Mouse (Mus musculus): Measurements from ENCODE around the gene Nop56.
A peak's percentile ranks its signal among the peaks of the same experiment; 100 is the strongest.

Gene Nop56

GRCm38 (mm10) chr2:130274149-130274861, at the start of gene Nop56:
Gene Nop56, plus strand, starts transcription at chr2:130274430.
- ATAC-seq (ENCODE audit: low TSS enrichment), result peak; percentile 95

- ATAC-seq (ENCODE audit: low TSS enrichment), result peak; percentile 70; the same call in 1 of the 2 replicates
Observed at GRCm38 (mm10) chr2:130246912-130247311, 27.3 kb upstream of the Nop56 start.

- ATAC-seq (ENCODE audit: low TSS enrichment), result no peak
Observed at GRCm38 (mm10) chr2:130248226-130248625, 26.0 kb upstream of the Nop56 start.

- peak; percentile 62 for ATAC-seq (ENCODE audit: low TSS enrichment)
Observed at GRCm38 (mm10) chr2:130256762-130257161, 17.5 kb upstream of the Nop56 start.

GRCm38 (mm10) chr2:130260822-130261221, 13.4 kb upstream of the Nop56 start:
- ATAC-seq (ENCODE audit: low TSS enrichment), result no peak

- ATAC-seq (ENCODE audit: low TSS enrichment), result no peak
Observed at GRCm38 (mm10) chr2:130261914-130262313, 12.3 kb upstream of the Nop56 start.

- no peak for ATAC-seq (ENCODE audit: low TSS enrichment)
Observed at GRCm38 (mm10) chr2:130262398-130262797, 11.8 kb upstream of the Nop56 start.

GRCm38 (mm10) chr2:130265520-130265919, 8.7 kb upstream of the Nop56 start:
- no peak for ATAC-seq (ENCODE audit: low TSS enrichment)

- no peak for ATAC-seq (ENCODE audit: low TSS enrichment)
Observed at GRCm38 (mm10) chr2:130268074-130268473, 6.2 kb upstream of the Nop56 start.

- peak; percentile 32 for ATAC-seq (ENCODE audit: low TSS enrichment)
Observed at GRCm38 (mm10) chr2:130273732-130274131, 498 bp upstream of the Nop56 start.

- no peak; the same call in 1 of the 2 replicates for ATAC-seq (ENCODE audit: low TSS enrichment)
Observed at GRCm38 (mm10) chr2:130274862-130275261, 632 bp downstream of the Nop56 start.

- no peak for ATAC-seq (ENCODE audit: low TSS enrichment)
Observed at GRCm38 (mm10) chr2:130275649-130276048, 1.4 kb downstream of the Nop56 start.

- ATAC-seq (ENCODE audit: low TSS enrichment), result no peak
Observed at GRCm38 (mm10) chr2:130279600-130280091, 5.4 kb downstream of the Nop56 start.

GRCm38 (mm10) chr2:130280224-130280623, 6.0 kb downstream of the Nop56 start:
- peak; percentile 15; the same call in 1 of the 2 replicates for ATAC-seq (ENCODE audit: low TSS enrichment)

- no peak for ATAC-seq (ENCODE audit: low TSS enrichment)
Observed at GRCm38 (mm10) chr2:130280818-130281217, 6.6 kb downstream of the Nop56 start.

- ATAC-seq (ENCODE audit: low TSS enrichment), result peak; percentile 91
Observed at GRCm38 (mm10) chr2:130283854-130284654, 9.8 kb downstream of the Nop56 start, which contains the start of gene Idh3b. Gene Idh3b, minus strand, starts transcription at chr2:130284547.

GRCm38 (mm10) chr2:130289086-130289485, 14.9 kb downstream of the Nop56 start:
- no peak for ATAC-seq (ENCODE audit: low TSS enrichment)

GRCm38 (mm10) chr2:130291434-130291833, 17.2 kb downstream of the Nop56 start:
- peak; percentile 82 for ATAC-seq (ENCODE audit: low TSS enrichment)

GRCm38 (mm10) chr2:130293009-130293408, 18.8 kb downstream of the Nop56 start:
- no peak for ATAC-seq (ENCODE audit: low TSS enrichment)

- 0 out of 2 replicates have a peak, but pooled peaks have one; percentile 8 for ATAC-seq (ENCODE audit: low TSS enrichment)
Observed at GRCm38 (mm10) chr2:130293486-130293885, 19.3 kb downstream of the Nop56 start.

GRCm38 (mm10) chr2:130294218-130294935, 20.1 kb downstream of the Nop56 start:
- no peak for ATAC-seq (ENCODE audit: low TSS enrichment)

- ATAC-seq (ENCODE audit: low TSS enrichment), result no peak
Observed at GRCm38 (mm10) chr2:130294936-130295277, 20.7 kb downstream of the Nop56 start, which contains the start of gene Ebf4. Gene Ebf4, plus strand, starts transcription at chr2:130295169.

Data from frontal cortex, adult (tissue).